Mouse (Mus musculus): ENCODE measurements around the gene Map2k7. TPM values are rescaled to one million over a fixed set of nuclear protein-coding genes. Genes with fewer than 3 reads are reported as not detected.
A peak's percentile ranks its signal among the peaks of the same experiment; 100 is the strongest.

Gene Map2k7
- total RNA-seq, 2 experiments from 2014 or later: 16.9 to 25.2 TPM

- no peak for ATAC-seq (replicated peaks; ENCODE audit: low FRiP score, poor library complexity, severe bottlenecking)
Observed at GRCm38 (mm10) chr8:4256911-4257310, 18.4 kb downstream of the Map2k7 start.

- ATAC-seq (replicated peaks; ENCODE audit: low FRiP score, poor library complexity, severe bottlenecking): no peak
Observed at GRCm38 (mm10) chr8:4257350-4257749, 18.8 kb downstream of the Map2k7 start.

DNA sequence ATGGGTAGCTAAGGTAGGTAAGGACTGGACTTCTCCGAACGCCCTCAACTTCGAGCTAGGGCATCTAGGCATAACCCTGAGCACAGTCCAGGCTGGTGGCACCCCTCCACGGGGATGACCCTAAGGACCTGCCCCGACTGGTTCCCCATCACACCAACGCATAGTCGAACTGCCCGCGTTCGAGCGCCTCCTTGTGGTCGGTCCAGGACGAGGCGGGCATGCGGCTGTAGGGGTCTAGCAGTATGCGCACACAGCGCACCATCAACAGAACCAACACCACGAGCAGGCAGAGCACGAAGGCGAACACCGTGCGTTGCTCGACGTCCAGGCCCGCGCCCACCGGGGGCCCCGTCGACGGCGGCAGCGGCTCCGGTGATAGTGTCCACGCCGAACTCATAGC is 19.7 kb downstream of the Map2k7 start:
- peak; percentile 52 for ATAC-seq (replicated peaks; ENCODE audit: low FRiP score, poor library complexity, severe bottlenecking)

GRCm38 (mm10) chr8:4258678-4259077 is 20.1 kb downstream of the Map2k7 start:
- peak; percentile 47 for ATAC-seq (replicated peaks; ENCODE audit: low FRiP score, poor library complexity, severe bottlenecking)

DNA sequence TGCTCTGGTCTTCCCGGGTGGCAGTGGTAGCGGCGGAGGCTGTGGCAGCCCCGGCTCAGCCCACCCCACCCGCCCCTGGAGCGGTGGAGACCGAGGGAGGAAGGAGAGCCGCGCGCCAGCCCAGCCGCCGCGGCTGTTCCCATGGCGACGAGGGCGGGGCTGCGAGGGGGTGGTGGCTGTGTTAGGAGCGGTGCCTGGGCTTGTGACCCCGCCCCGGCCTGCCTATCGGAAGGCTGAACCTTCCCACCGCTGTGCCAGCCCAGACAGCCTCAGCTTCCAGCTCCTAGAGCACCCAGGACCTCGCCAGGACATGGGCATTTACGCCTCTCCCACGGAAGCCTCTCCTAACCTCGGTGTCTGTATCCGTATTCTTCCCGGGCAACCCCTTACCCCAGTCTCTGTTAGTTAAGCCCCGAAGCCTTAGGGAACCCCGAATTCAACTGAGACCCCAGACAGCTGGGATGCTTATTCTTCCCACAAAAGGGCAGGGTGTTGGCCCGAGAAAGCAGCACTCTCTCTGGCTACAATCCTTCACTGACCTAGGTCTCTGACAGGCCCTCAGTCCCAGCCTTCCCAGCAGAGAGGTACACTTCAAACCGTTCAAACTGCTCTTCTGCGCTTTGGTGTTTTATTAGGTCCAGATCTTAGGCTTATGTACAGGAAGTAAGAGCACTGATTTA is 20.7 kb downstream of the Map2k7 start, which contains the start of gene Ctxn1:
TSS of gene Ctxn1 (minus strand) at position 150 of the 680 bp plus-strand sequence.
- ATAC-seq (replicated peaks; ENCODE audit: low FRiP score, poor library complexity, severe bottlenecking): peak; percentile 93

GRCm38 (mm10) chr8:4259805-4260170 is 21.2 kb downstream of the Map2k7 start:
- no peak for ATAC-seq (replicated peaks; ENCODE audit: low FRiP score, poor library complexity, severe bottlenecking)

GRCm38 (mm10) chr8:4263105-4263791 is 24.7 kb downstream of the Map2k7 start:
- ATAC-seq (replicated peaks; ENCODE audit: low FRiP score, poor library complexity, severe bottlenecking): no peak

DNA sequence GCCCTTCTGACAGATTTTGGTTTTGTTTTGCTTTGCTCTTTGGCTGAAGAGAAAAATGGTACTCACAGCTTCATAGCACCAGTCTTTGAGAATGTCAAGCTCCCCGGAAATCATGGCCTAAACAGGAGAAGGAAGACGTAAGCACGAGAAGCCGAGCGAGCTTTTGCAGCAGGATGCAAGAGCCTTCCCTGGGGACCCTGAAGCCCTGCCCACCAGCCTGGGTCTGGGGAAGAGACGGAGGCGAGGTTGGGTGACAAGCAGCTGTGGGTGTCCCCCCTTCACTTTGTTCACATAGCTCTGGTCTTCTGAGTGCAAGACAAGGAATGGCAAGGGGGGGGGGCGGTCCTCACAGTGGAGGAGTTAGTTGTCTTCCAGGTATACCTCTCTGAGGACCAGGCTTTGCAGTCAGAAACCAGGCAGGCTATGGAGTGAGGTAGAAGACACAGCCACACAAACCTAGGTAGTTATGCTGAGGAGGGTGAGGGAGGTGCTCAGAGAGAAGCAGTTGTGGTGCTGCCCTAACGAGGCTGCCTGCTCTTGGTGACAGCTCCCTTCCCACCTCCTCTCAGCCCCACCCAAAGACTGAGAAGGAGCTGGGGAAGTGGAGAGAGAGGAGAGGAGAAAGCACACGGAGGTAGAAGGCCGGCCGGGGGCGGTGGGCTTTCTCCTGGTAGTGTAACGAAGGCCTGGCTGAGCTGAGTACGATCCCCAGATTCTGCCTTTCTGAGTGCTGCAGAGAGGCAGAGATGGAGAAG is 26.8 kb downstream of the Map2k7 start:
- no peak for ATAC-seq (replicated peaks; ENCODE audit: low FRiP score, poor library complexity, severe bottlenecking)

- ATAC-seq (replicated peaks; ENCODE audit: low FRiP score, poor library complexity, severe bottlenecking): no peak
Observed at GRCm38 (mm10) chr8:4267627-4268026, 29.1 kb downstream of the Map2k7 start.

DNA sequence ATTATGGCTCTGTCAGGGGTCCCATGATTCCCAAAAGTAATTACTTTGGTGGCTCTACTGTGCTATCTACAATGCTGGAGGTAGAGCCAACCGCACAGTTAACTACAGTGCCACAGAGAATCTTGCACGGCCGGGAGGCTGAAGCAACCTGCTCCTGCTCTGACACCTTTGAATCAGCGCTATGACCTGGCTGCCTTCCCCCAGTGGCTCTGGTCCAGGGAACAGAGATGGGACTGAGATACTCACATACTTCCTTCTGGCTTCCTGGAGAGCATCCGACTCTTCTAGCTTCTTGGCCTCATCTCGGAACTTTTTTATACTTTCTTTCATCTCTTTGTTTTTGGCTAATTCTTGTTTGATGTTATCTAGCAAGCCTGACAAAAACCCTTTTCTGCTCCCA is 31.1 kb downstream of the Map2k7 start:
- no peak for ATAC-seq (replicated peaks; ENCODE audit: low FRiP score, poor library complexity, severe bottlenecking)

DNA sequence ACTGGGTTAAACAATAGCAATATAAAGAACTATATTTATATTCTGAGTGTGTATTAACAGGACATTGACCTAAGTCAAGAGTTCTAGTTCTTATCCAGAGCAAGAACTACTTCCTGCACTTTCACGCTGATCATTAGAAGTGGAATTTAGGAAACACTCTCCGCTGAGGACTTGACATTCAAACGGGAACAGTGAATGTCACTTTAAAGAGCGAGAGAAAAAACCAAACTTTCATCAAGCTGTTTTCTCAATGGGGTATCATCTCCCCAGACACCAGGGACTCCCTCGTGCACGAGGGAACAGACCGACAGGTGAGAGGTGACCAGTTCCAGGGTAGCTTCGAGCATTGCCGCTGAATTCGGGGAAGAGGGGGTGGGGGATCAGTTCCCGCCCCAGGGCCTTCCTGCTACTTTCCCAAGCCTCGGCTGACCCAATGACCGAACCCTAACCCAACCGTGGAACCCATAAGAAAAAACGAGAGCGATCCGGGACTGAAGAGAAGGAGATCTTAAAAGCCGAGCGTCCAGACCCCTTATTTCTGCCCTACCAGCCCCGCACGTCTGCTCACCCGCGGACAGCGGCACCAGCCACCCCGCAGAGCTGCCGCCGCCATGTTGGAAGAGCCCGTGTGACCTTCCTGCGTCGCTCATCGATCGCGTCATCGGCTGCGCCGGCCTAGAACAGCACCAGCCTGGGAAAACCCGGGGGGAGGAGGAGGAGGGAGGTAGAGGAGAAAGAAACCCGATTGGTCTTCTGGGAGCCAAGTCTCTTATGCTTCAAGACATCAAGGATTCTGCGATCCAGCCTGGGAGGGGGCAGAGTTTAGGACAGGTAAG is 37.0 kb downstream of the Map2k7 start, which contains the start of gene Timm44:
TSS of gene Timm44 (minus strand) at position 639 of the 836 bp plus-strand sequence.
- ATAC-seq (replicated peaks; ENCODE audit: low FRiP score, poor library complexity, severe bottlenecking): peak; percentile 99

- ATAC-seq (replicated peaks; ENCODE audit: low FRiP score, poor library complexity, severe bottlenecking): no peak
Observed at GRCm38 (mm10) chr8:4276111-4276465, 37.5 kb downstream of the Map2k7 start.

DNA sequence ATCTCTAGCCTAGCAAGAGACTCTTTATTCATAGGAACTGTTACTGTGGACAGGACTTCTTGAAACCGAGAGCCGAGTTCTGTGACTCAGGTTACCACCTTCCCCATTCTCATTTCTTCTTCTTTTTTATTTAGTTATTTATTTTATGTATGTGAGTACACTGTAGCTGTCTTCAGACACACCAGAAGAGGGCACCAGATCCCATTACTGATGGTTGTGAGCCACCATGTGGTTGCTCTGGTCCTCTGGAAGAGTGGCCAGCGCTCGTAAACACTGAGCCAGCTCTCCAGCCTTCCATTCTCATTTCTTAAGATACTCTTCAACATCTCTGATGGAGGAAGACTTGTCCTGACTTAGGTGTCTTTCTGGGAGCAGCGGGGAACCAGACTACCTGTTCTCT is 54.2 kb downstream of the Map2k7 start:
- ATAC-seq (replicated peaks; ENCODE audit: low FRiP score, poor library complexity, severe bottlenecking): no peak

Other genes with a start within 250 kb of the Map2k7 start
- gene Cd209f, start 132.9 kb upstream of the Map2k7 start, total RNA-seq (2015; ENCODE audit: low replicate concordance): 15.1 and 19.8 TPM in 2 replicates
- 6.4 TPM in 1 of 2 replicates, not detected in the other for gene Cd209f, start 132.9 kb upstream of the Map2k7 start, total RNA-seq (2017; ENCODE audit: low replicate concordance)
- 4.0 TPM in 1 of 2 replicates, not detected in the other for gene Cd209g, start 104.6 kb upstream of the Map2k7 start, total RNA-seq (2015; ENCODE audit: low replicate concordance)
- 0.13 and 2.6 TPM in 2 replicates for gene Cd209g, start 104.6 kb upstream of the Map2k7 start, total RNA-seq (2017; ENCODE audit: low replicate concordance)
- gene Evi5l, start 72.2 kb upstream of the Map2k7 start, total RNA-seq (2015; ENCODE audit: low replicate concordance): 2.9 and 6.1 TPM in 2 replicates
- gene Evi5l, start 72.2 kb upstream of the Map2k7 start, total RNA-seq (2017; ENCODE audit: low replicate concordance): 2.2 and 13.6 TPM in 2 replicates
- not detected in 2 replicates for gene Prr36, start 21.3 kb upstream of the Map2k7 start, total RNA-seq (2015; ENCODE audit: low replicate concordance)
- gene Prr36, start 21.3 kb upstream of the Map2k7 start, total RNA-seq (2017; ENCODE audit: low replicate concordance): not detected in 2 replicates
- not detected in 2 replicates for gene Lrrc8e, start 11.9 kb upstream of the Map2k7 start, total RNA-seq (2015; ENCODE audit: low replicate concordance)
- 0.76 TPM in 1 of 2 replicates, not detected in the other for gene Lrrc8e, start 11.9 kb upstream of the Map2k7 start, total RNA-seq (2017; ENCODE audit: low replicate concordance)
- gene Gm49320, start 125 bp downstream of the Map2k7 start, total RNA-seq (2015; ENCODE audit: low replicate concordance): 2.5 TPM in 1 of 2 replicates, not detected in the other
- not detected in 2 replicates for gene Gm49320, start 125 bp downstream of the Map2k7 start, total RNA-seq (2017; ENCODE audit: low replicate concordance)
- gene Tgfbr3l, start 9.5 kb downstream of the Map2k7 start, total RNA-seq (2015; ENCODE audit: low replicate concordance): not detected in 2 replicates
- not detected in 2 replicates for gene Tgfbr3l, start 9.5 kb downstream of the Map2k7 start, total RNA-seq (2017; ENCODE audit: low replicate concordance)
- 4.2 and 10.5 TPM in 2 replicates for gene Snapc2, start 14.3 kb downstream of the Map2k7 start, total RNA-seq (2015; ENCODE audit: low replicate concordance)
- gene Snapc2, start 14.3 kb downstream of the Map2k7 start, total RNA-seq (2017; ENCODE audit: low replicate concordance): 3.2 and 6.7 TPM in 2 replicates
- not detected in 2 replicates for gene Ctxn1, start 20.5 kb downstream of the Map2k7 start, total RNA-seq (2015; ENCODE audit: low replicate concordance)
- 1.1 TPM in 1 of 2 replicates, not detected in the other for gene Ctxn1, start 20.5 kb downstream of the Map2k7 start, total RNA-seq (2017; ENCODE audit: low replicate concordance)
- 30.6 and 42.9 TPM in 2 replicates for gene Timm44, start 37.2 kb downstream of the Map2k7 start, total RNA-seq (2015; ENCODE audit: low replicate concordance)
- 28.4 and 36.9 TPM in 2 replicates for gene Timm44, start 37.2 kb downstream of the Map2k7 start, total RNA-seq (2017; ENCODE audit: low replicate concordance)
- gene Ccl25, start 86.5 kb downstream of the Map2k7 start, total RNA-seq (2015; ENCODE audit: low replicate concordance): 12.6 and 23.4 TPM in 2 replicates
- gene Ccl25, start 86.5 kb downstream of the Map2k7 start, total RNA-seq (2017; ENCODE audit: low replicate concordance): 7.1 and 17.3 TPM in 2 replicates
- gene Elavl1, start 86.7 kb downstream of the Map2k7 start, total RNA-seq (2015; ENCODE audit: low replicate concordance): 51.2 and 69.2 TPM in 2 replicates
- 45.0 and 55.6 TPM in 2 replicates for gene Elavl1, start 86.7 kb downstream of the Map2k7 start, total RNA-seq (2017; ENCODE audit: low replicate concordance)

All from erythroid progenitor cell, adult 5-6 weeks (primary cell).